24 mouse cellular contexts compared by ENCODE assay signal in genomic region chr10:94871506-94871905, GRCm38 (mm10).
"Had no signal": no experiment of that assay in that cellular context is flagged by ENCODE, and none has a peak within 500 bp of the region (broad histone marks: within the 10 kb centered on the region; RNA-seq: fewer than 3 reads in every experiment).

No protein-coding gene starts in this region.

- H3K27ac ChIP-seq: gastrocnemius, adult 2 months; heart, embryonic 10.5 days; hindbrain, embryonic 10.5 days; hindbrain, embryonic 12.5 days; hindbrain, embryonic 14.5 days; intestine, embryonic 15.5 days; limb, embryonic 13.5 days; limb, embryonic 15.5 days had no signal

- H3K36me3 ChIP-seq: intestine, embryonic 15.5 days; limb, embryonic 13.5 days; limb, embryonic 15.5 days had no signal

- H3K27me3 ChIP-seq: heart, embryonic 12.5 days; hindbrain, embryonic 12.5 days; intestine, embryonic 15.5 days; limb, embryonic 13.5 days; limb, embryonic 15.5 days had no signal

- DNase-seq: gastrocnemius, adult 2 months; gastrocnemius, postnatal 10 days; gastrocnemius, postnatal 25 days; heart, adult 18-20 months; heart, postnatal 10 days; heart, postnatal 4 days; kidney, adult 18-20 months; kidney, adult 8-10 months; kidney, postnatal 14 days; kidney, postnatal 36 days; layer of hippocampus, adult 9-11 months; layer of hippocampus, postnatal 36 days; left cerebral cortex, postnatal 4 days had no signal

- H3K9me3 ChIP-seq: heart, embryonic 10.5 days; hindbrain, embryonic 12.5 days; intestine, embryonic 15.5 days; limb, embryonic 13.5 days; limb, embryonic 15.5 days had no signal

- H3K9ac ChIP-seq: heart, embryonic 12.5 days; hindbrain, embryonic 12.5 days; hindbrain, embryonic 14.5 days; intestine, embryonic 15.5 days; limb, embryonic 13.5 days; limb, embryonic 15.5 days had no signal

- ATAC-seq: hindbrain, embryonic 16.5 days; inflammation-experienced regulatory T-cells, adult 6 months; intestine, embryonic 15.5 days; intestine, postnatal 0 days had no signal

- H3K4me1 ChIP-seq: heart, embryonic 12.5 days; intestine, embryonic 15.5 days had no signal

- H3K4me3 ChIP-seq: gastrocnemius, adult 2 months; heart, embryonic 10.5 days; heart, embryonic 12.5 days; hindbrain, embryonic 10.5 days; hindbrain, embryonic 12.5 days; intestine, embryonic 15.5 days; limb, embryonic 13.5 days; limb, embryonic 15.5 days had no signal
